Mouse (Mus musculus): Measurements from ENCODE around the gene Chmp4b. TPM values are rescaled to one million over a fixed set of nuclear protein-coding genes. Genes with fewer than 3 reads are reported as not detected.

The Chmp4b gene
- polyA plus RNA-seq, 1 experiment = 123 TPM

DNA sequence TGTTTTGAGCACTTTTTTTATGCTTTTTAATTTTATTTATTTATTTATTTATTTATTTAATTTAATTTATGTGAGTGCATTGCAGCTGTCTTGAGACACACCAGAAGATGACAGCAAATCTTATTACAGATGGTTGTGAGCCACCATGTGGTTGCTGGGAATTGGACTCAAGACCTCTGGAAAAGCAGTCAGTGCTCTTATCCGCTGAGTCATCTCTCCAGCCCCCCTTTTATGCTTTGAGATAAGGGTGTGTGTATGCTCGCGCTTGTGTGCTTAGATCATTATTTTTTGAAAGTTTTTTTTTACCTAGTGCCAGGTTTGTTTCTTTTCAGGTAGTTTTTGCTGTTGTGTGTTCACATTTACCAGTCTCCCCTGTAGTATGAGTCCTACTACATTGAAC lies 27.5 kb downstream of the Chmp4b start:
- H3K4me3 ChIP-seq (ENCODE audit: insufficient read depth, poor library complexity, severe bottlenecking) = no peak overlapping the region
- peaks cover 3% of the 10 kb centered on the region for H3K36me3 ChIP-seq (ENCODE audit: control insufficient read depth, insufficient read depth)
- no peak overlapping the region for H3ac ChIP-seq (ENCODE audit: control insufficient read depth, insufficient read length, low read depth)
- H3K79me3 ChIP-seq (ENCODE audit: low read depth) = peaks cover 65% of the 10 kb centered on the region
- no peak for TF ChIP-seq USF1 (IDR thresholded peaks at IDR 0.05; ENCODE audit: low read depth)
- no peak for TF ChIP-seq CEBPB (IDR thresholded peaks at IDR 0.05; ENCODE audit: low read depth)
- H3K79me2 ChIP-seq (ENCODE audit: control insufficient read depth, insufficient read depth) = peaks cover 98% of the 10 kb centered on the region
- no peaks in the 10 kb centered on the region for H3K27me3 ChIP-seq (ENCODE audit: control insufficient read depth, insufficient read depth, insufficient read length)

DNA sequence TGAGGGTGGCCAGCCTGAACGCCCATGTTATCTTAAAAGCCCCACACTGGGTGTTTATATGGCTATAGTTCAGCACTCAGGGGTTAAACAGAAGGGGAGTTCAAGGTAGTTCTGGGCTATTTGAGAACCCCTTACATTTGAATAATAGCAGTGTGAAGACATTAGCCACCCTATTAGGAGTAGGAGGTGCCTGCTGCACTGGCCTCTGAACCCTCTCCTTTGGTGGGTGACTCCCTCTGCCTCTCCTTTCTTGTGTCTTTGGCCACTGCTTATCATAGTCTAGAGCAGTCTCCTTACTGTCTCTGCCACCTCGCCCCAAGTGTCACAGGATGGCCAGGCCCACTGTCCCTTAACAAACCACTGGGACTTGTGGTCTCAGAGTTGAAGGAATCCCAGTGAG lies 28.8 kb downstream of the Chmp4b start:
- H3K4me3 ChIP-seq (ENCODE audit: insufficient read depth, poor library complexity, severe bottlenecking) = no peak overlapping the region
- H3K79me3 ChIP-seq (ENCODE audit: low read depth) = peaks cover 63% of the 10 kb centered on the region
- peaks cover 8% of the 10 kb centered on the region for H3K36me3 ChIP-seq (ENCODE audit: control insufficient read depth, insufficient read depth)
- TF ChIP-seq CEBPB (IDR thresholded peaks at IDR 0.05; ENCODE audit: low read depth) = no peak
- no peak for TF ChIP-seq CTCF (IDR thresholded peaks at IDR 0.05; ENCODE audit: control insufficient read depth, insufficient read depth, insufficient read length)
- no peaks in the 10 kb centered on the region for H3K27me3 ChIP-seq (ENCODE audit: control insufficient read depth, insufficient read depth, insufficient read length)
- H3ac ChIP-seq (ENCODE audit: control insufficient read depth, insufficient read length, low read depth) = no peak overlapping the region
- H3K79me2 ChIP-seq (ENCODE audit: control insufficient read depth, insufficient read depth) = peaks cover 98% of the 10 kb centered on the region

DNA sequence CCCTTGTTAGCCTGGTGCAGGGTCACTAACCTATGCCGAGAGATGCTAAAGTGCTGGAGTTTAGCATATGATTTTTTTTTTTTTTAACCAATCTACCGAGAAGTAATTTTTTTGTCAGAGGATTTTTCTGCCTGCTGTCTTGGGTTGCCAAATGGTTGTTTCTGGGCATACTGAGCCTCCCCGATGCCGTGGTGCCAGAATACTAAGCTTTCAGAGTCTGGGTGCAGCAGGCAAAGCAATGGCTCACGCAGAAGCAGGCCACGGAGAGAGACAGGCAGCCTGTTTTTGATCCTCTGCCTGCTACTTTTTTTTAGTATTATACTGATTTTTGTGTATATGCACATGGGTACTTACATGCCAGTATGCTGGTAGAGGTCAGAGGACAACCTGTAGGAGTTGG lies 29.4 kb downstream of the Chmp4b start:
- Histone ChIP-seq H3ac (ENCODE audit: control insufficient read depth, insufficient read length, low read depth) (no peak overlapping the region), H3K4me3 (ENCODE audit: insufficient read depth, poor library complexity, severe bottlenecking) (no peak overlapping the region), H3K27me3 (ENCODE audit: control insufficient read depth, insufficient read depth, insufficient read length) (no peaks in the 10 kb centered on the region), H3K36me3 (ENCODE audit: control insufficient read depth, insufficient read depth) (peaks cover 8% of the 10 kb centered on the region), H3K79me3 (ENCODE audit: low read depth) (peaks cover 67% of the 10 kb centered on the region), H3K79me2 (ENCODE audit: control insufficient read depth, insufficient read depth) (peaks cover 97% of the 10 kb centered on the region)
- TF ChIP-seq CEBPB (IDR thresholded peaks at IDR 0.05; ENCODE audit: low read depth) (no peak), MAX (IDR thresholded peaks at IDR 0.05) (no peak), FOSL1 (IDR thresholded peaks at IDR 0.05; ENCODE audit: insufficient read depth, low read length, poor library complexity, severe bottlenecking) (no peak), MYOD1 (IDR thresholded peaks at IDR 0.05; ENCODE audit: control insufficient read depth, insufficient read length, low read depth) (no peak), CTCF (IDR thresholded peaks at IDR 0.05; ENCODE audit: control insufficient read depth, insufficient read depth, insufficient read length) (no peak), MYOG (IDR thresholded peaks at IDR 0.05; ENCODE audit: control insufficient read depth, extremely low read depth, insufficient read length) (no peak), USF1 (IDR thresholded peaks at IDR 0.05; ENCODE audit: low read depth) (no peak)

DNA sequence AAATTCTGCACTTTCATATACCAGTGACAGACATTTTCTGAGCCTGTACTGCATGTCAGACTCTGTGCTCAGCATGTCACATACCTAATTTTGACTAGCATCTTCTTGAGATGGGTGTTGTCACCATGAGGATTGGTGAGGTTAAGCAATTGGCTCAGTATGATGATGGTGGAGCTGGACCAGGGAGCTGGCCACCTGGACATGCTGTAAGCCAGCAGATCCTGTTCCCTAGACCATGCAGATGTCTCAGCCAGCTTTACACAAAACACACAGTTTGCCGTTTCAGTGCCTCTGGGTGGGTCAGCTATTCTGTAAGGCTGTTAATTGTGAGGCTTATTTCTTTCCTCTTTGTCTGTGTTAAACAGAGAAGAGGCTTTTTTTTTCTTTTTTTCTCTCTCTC lies 31.2 kb downstream of the Chmp4b start:
- Histone ChIP-seq H3K36me3 (ENCODE audit: control insufficient read depth, insufficient read depth) (peaks cover 8% of the 10 kb centered on the region), H3ac (ENCODE audit: control insufficient read depth, insufficient read length, low read depth) (no peak overlapping the region), H3K4me3 (ENCODE audit: insufficient read depth, poor library complexity, severe bottlenecking) (no peak overlapping the region), H3K79me2 (ENCODE audit: control insufficient read depth, insufficient read depth) (peaks cover 98% of the 10 kb centered on the region), H3K27me3 (ENCODE audit: control insufficient read depth, insufficient read depth, insufficient read length) (no peaks in the 10 kb centered on the region), H3K79me3 (ENCODE audit: low read depth) (peaks cover 60% of the 10 kb centered on the region)
- TF ChIP-seq CTCF (IDR thresholded peaks at IDR 0.05; ENCODE audit: control insufficient read depth, insufficient read depth, insufficient read length) (no peak), MYOD1 (IDR thresholded peaks at IDR 0.05; ENCODE audit: control insufficient read depth, insufficient read length, low read depth) (no peak), USF1 (IDR thresholded peaks at IDR 0.05; ENCODE audit: low read depth) (no peak), CEBPB (IDR thresholded peaks at IDR 0.05; ENCODE audit: low read depth) (no peak), MAX (IDR thresholded peaks at IDR 0.05) (no peak), MYOG (IDR thresholded peaks at IDR 0.05; ENCODE audit: control insufficient read depth, extremely low read depth, insufficient read length) (no peak), FOSL1 (IDR thresholded peaks at IDR 0.05; ENCODE audit: insufficient read depth, low read length, poor library complexity, severe bottlenecking) (no peak)

DNA sequence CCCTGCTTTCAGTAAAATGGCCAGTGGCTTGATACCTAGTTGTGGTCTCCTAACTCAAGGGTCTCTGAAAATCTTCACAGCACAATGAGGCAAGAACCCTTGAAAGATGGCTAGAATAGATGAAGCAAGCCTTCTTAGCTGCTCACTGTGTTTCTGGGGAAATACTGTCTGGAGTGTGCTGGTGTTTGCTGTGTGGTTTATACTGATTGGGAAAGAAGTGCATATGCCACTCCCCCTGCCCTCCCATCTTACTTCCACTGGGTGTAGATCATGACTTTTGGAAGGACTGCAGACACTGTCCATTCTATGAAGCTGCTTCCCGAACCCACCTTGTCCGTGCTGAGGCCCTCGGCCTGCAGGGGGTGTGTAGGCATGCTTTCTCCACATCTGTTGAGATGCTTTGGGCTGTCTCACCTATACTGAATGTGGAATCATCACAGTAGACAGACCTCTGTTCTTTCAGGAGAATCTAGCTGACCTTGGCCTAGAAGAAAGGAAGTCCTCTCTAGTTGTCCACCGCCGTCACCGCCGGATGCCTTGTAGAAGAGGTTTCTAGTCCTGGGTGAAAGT lies 33.5 kb downstream of the Chmp4b start:
- no peak overlapping the region for H3ac ChIP-seq (ENCODE audit: control insufficient read depth, insufficient read length, low read depth)
- no peak for TF ChIP-seq CEBPB (IDR thresholded peaks at IDR 0.05; ENCODE audit: low read depth)
- H3K27me3 ChIP-seq (ENCODE audit: control insufficient read depth, insufficient read depth, insufficient read length) = no peaks in the 10 kb centered on the region
- peaks cover 17% of the 10 kb centered on the region for H3K36me3 ChIP-seq (ENCODE audit: control insufficient read depth, insufficient read depth)
- peaks cover 91% of the 10 kb centered on the region for H3K79me2 ChIP-seq (ENCODE audit: control insufficient read depth, insufficient read depth)
- no peak overlapping the region for H3K4me3 ChIP-seq (ENCODE audit: insufficient read depth, poor library complexity, severe bottlenecking)
- H3K79me3 ChIP-seq (ENCODE audit: low read depth) = peaks cover 53% of the 10 kb centered on the region

DNA sequence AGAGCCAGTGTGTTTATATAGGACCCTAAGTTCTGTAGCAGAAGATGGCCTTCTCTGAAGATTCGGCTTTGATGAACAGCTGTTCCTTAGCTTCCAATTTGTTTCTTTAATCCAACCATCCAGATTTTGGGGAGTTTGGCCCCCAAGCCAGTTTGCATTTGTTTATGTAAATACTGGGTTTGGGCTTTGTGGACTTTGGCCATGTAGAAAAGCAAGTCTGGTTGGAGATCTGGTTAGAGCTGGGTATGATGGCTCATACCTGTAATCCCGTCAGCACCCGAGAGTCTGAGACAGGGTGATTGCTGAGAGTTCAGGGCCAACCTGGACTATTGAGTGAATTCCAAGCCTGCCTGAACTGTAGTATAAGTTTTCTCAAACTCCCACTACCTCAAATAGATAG lies 34.3 kb downstream of the Chmp4b start:
- H3ac ChIP-seq (ENCODE audit: control insufficient read depth, insufficient read length, low read depth) = no peak overlapping the region
- H3K27me3 ChIP-seq (ENCODE audit: control insufficient read depth, insufficient read depth, insufficient read length) = no peaks in the 10 kb centered on the region
- peaks cover 45% of the 10 kb centered on the region for H3K79me3 ChIP-seq (ENCODE audit: low read depth)
- H3K36me3 ChIP-seq (ENCODE audit: control insufficient read depth, insufficient read depth) = peaks cover 20% of the 10 kb centered on the region
- TF ChIP-seq MYOD1 (IDR thresholded peaks at IDR 0.05; ENCODE audit: control insufficient read depth, insufficient read length, low read depth) (no peak), CTCF (IDR thresholded peaks at IDR 0.05; ENCODE audit: control insufficient read depth, insufficient read depth, insufficient read length) (no peak), MYOG (IDR thresholded peaks at IDR 0.05; ENCODE audit: control insufficient read depth, extremely low read depth, insufficient read length) (no peak), CEBPB (IDR thresholded peaks at IDR 0.05; ENCODE audit: low read depth) (no peak), USF1 (IDR thresholded peaks at IDR 0.05; ENCODE audit: low read depth) (no peak), FOSL1 (IDR thresholded peaks at IDR 0.05; ENCODE audit: insufficient read depth, low read length, poor library complexity, severe bottlenecking) (no peak), MAX (IDR thresholded peaks at IDR 0.05) (no peak)
- no peak overlapping the region for H3K4me3 ChIP-seq (ENCODE audit: insufficient read depth, poor library complexity, severe bottlenecking)
- peaks cover 84% of the 10 kb centered on the region for H3K79me2 ChIP-seq (ENCODE audit: control insufficient read depth, insufficient read depth)

All from C2C12 (cell line).